Mouse (Mus musculus): ENCODE results near the gene Cd200. TPM values are rescaled to one million over a fixed set of nuclear protein-coding genes. Genes with fewer than 3 reads are reported as not detected.
A peak's percentile ranks its signal among the peaks of the same experiment; 100 is the strongest.
"Not testable (repeated sequence)": the region's sequence is repeated elsewhere in the genome, so short reads cannot be mapped to it uniquely, and the experiment has no call there.

Gene Cd200
- 32.7 and 38.8 TPM in 2 replicates for polyA plus RNA-seq (2015; fragmentation: Nextera tagmentation; extraction: Ambion mirVana)

- Histone ChIP-seq H3K4me2 (ENCODE audit: low read depth, low read length) (peak within 1 kb of the TSS; percentile 62), H3K4me3 (replicated peaks; ENCODE audit: low read length) (peak within 1 kb of the TSS; percentile 66), H3K27me3 (ENCODE audit: control insufficient read depth, insufficient read depth, low read length) (no peaks in the 10 kb centered on the region), H3K9me3 (replicated peaks; ENCODE audit: control insufficient read depth, low read length) (no peaks in the 10 kb centered on the region), H3K36me3 (ENCODE audit: control insufficient read depth, insufficient read depth, low read length) (no peaks in the 10 kb centered on the region), H3K9ac (ENCODE audit: low read length) (peak within 1 kb of the TSS; percentile 80), H3K27ac (ENCODE audit: low read length) (peak within 1 kb of the TSS; percentile 36), H3K4me1 (ENCODE audit: control insufficient read depth, insufficient read depth, low read length) (no peaks in the 10 kb centered on the region; the same call in 1 of the 2 replicates)
- WGBS, result under 1% methylated on average over 28 of the region's 28 CpGs
- ATAC-seq (ENCODE audit: insufficient read depth, low FRiP score), result peak; percentile 92
These were observed at the start of gene Cd200 for GRCm38 (mm10) chr16:45408425-45409063. Gene Cd200, minus strand, starts transcription at chr16:45409053.

DNA sequence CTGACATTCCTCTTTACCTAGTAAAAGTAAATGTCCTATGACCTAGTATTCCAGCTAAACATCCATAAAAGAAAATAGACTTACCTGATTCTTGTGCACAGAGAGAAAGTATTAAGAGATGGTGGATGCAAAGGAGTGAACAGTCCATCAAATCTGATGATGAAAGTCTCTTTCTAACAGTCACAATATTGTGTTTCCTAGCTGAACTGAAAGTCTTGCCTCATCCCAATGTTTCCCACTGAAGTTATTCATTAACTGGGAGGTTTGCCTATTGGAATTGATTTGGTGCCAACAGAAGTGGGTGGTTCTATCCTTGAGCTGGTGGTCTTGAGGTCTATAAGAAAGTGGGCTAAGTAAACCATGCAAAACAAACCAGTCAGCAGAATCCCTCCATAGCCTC is 45.9 kb upstream of the Cd200 start:
- Histone ChIP-seq H3K36me3 (ENCODE audit: control insufficient read depth, insufficient read depth, low read length) (no peaks in the 10 kb centered on the region), H3K27ac (ENCODE audit: low read length) (no peak overlapping the region), H3K4me1 (ENCODE audit: control insufficient read depth, insufficient read depth, low read length) (no peaks in the 10 kb centered on the region), H3K4me3 (replicated peaks; ENCODE audit: low read length) (no peak overlapping the region), H3K9ac (ENCODE audit: low read length) (no peak overlapping the region), H3K27me3 (ENCODE audit: control insufficient read depth, insufficient read depth, low read length) (no peaks in the 10 kb centered on the region), H3K9me3 (replicated peaks; ENCODE audit: control insufficient read depth, low read length) (no peaks in the 10 kb centered on the region), H3K4me2 (ENCODE audit: low read depth, low read length) (no peak overlapping the region)
- no peak for ATAC-seq (ENCODE audit: insufficient read depth, low FRiP score)

- 79% methylated on average over 1 of the region's 1 CpGs for WGBS
- Histone ChIP-seq H3K9ac (ENCODE audit: low read length) (no peak overlapping the region), H3K27me3 (ENCODE audit: control insufficient read depth, insufficient read depth, low read length) (no peaks in the 10 kb centered on the region), H3K4me3 (replicated peaks; ENCODE audit: low read length) (no peak overlapping the region), H3K9me3 (replicated peaks; ENCODE audit: control insufficient read depth, low read length) (no peaks in the 10 kb centered on the region), H3K4me2 (ENCODE audit: low read depth, low read length) (no peak overlapping the region), H3K27ac (ENCODE audit: low read length) (no peak overlapping the region), H3K4me1 (ENCODE audit: control insufficient read depth, insufficient read depth, low read length) (no peaks in the 10 kb centered on the region), H3K36me3 (ENCODE audit: control insufficient read depth, insufficient read depth, low read length) (no peaks in the 10 kb centered on the region)
- no peak for ATAC-seq (ENCODE audit: insufficient read depth, low FRiP score)
These were observed 28.4 kb upstream of the Cd200 start for GRCm38 (mm10) chr16:45437230-45437739.

- Histone ChIP-seq H3K4me2 (ENCODE audit: low read depth, low read length) (no peak overlapping the region), H3K36me3 (ENCODE audit: control insufficient read depth, insufficient read depth, low read length) (no peaks in the 10 kb centered on the region), H3K4me1 (ENCODE audit: control insufficient read depth, insufficient read depth, low read length) (no peaks in the 10 kb centered on the region), H3K9me3 (replicated peaks; ENCODE audit: control insufficient read depth, low read length) (no peaks in the 10 kb centered on the region), H3K4me3 (replicated peaks; ENCODE audit: low read length) (no peak overlapping the region), H3K9ac (ENCODE audit: low read length) (no peak overlapping the region), H3K27ac (ENCODE audit: low read length) (no peak overlapping the region), H3K27me3 (ENCODE audit: control insufficient read depth, insufficient read depth, low read length) (no peaks in the 10 kb centered on the region)
- no peak for ATAC-seq (ENCODE audit: insufficient read depth, low FRiP score)
These were observed 26.7 kb upstream of the Cd200 start for GRCm38 (mm10) chr16:45435591-45435990.

GRCm38 (mm10) chr16:45427651-45428050 is 18.8 kb upstream of the Cd200 start:
- Histone ChIP-seq H3K27me3 (ENCODE audit: control insufficient read depth, insufficient read depth, low read length) (no peaks in the 10 kb centered on the region), H3K4me3 (replicated peaks; ENCODE audit: low read length) (no peak overlapping the region), H3K9ac (ENCODE audit: low read length) (no peak overlapping the region), H3K4me2 (ENCODE audit: low read depth, low read length) (no peak overlapping the region), H3K9me3 (replicated peaks; ENCODE audit: control insufficient read depth, low read length) (no peaks in the 10 kb centered on the region), H3K36me3 (ENCODE audit: control insufficient read depth, insufficient read depth, low read length) (no peaks in the 10 kb centered on the region), H3K27ac (ENCODE audit: low read length) (no peak overlapping the region), H3K4me1 (ENCODE audit: control insufficient read depth, insufficient read depth, low read length) (no peaks in the 10 kb centered on the region)
- WGBS, result 77% methylated on average over 9 of the region's 9 CpGs
- no peak for ATAC-seq (ENCODE audit: insufficient read depth, low FRiP score)

DNA sequence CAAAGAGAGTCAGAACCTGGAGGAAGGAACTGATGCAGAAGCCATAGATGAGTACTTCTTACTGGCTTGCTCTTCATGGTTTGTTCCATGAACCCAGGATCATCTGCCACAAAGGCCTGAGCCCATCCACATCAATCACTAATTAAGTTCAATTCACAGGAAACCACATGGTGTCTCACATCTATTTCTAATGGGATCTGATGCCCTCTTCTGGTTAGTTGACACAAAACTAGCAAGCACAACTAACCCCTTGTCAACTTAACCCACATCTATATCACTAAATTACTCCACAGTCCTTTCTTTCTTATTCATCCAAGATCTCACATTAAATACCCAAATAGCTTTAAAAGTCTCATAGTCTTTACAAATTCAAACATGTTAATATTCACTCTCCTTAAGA is 4.6 kb upstream of the Cd200 start:
- Histone ChIP-seq H3K4me2 (ENCODE audit: low read depth, low read length) (no peak overlapping the region), H3K27me3 (ENCODE audit: control insufficient read depth, insufficient read depth, low read length) (no peaks in the 10 kb centered on the region), H3K4me1 (ENCODE audit: control insufficient read depth, insufficient read depth, low read length) (no peaks in the 10 kb centered on the region; the same call in 1 of the 2 replicates), H3K27ac (ENCODE audit: low read length) (no peak overlapping the region), H3K9ac (ENCODE audit: low read length) (no peak overlapping the region), H3K4me3 (replicated peaks; ENCODE audit: low read length) (no peak overlapping the region), H3K36me3 (ENCODE audit: control insufficient read depth, insufficient read depth, low read length) (no peaks in the 10 kb centered on the region), H3K9me3 (replicated peaks; ENCODE audit: control insufficient read depth, low read length) (no peaks in the 10 kb centered on the region)
- no peak for ATAC-seq (ENCODE audit: insufficient read depth, low FRiP score)

- not testable (repeated sequence) for H3K4me1 ChIP-seq (ENCODE audit: control insufficient read depth, insufficient read depth, low read length); H3K27me3 ChIP-seq (ENCODE audit: control insufficient read depth, insufficient read depth, low read length); H3K36me3 ChIP-seq (ENCODE audit: control insufficient read depth, insufficient read depth, low read length); H3K9me3 ChIP-seq (replicated peaks; ENCODE audit: control insufficient read depth, low read length); H3K27ac ChIP-seq (ENCODE audit: low read length)
- 26% methylated on average over 7 of the region's 7 CpGs for WGBS
- ATAC-seq (ENCODE audit: insufficient read depth, low FRiP score), result peak; percentile 29; the same call in 1 of the 2 replicates
- Histone ChIP-seq H3K4me2 (ENCODE audit: low read depth, low read length) (peak overlapping the region; percentile 62), H3K4me3 (replicated peaks; ENCODE audit: low read length) (peak overlapping the region; percentile 66), H3K9ac (ENCODE audit: low read length) (peak overlapping the region; percentile 80)
These were observed 202 bp upstream of the Cd200 start for GRCm38 (mm10) chr16:45409064-45409446.

DNA sequence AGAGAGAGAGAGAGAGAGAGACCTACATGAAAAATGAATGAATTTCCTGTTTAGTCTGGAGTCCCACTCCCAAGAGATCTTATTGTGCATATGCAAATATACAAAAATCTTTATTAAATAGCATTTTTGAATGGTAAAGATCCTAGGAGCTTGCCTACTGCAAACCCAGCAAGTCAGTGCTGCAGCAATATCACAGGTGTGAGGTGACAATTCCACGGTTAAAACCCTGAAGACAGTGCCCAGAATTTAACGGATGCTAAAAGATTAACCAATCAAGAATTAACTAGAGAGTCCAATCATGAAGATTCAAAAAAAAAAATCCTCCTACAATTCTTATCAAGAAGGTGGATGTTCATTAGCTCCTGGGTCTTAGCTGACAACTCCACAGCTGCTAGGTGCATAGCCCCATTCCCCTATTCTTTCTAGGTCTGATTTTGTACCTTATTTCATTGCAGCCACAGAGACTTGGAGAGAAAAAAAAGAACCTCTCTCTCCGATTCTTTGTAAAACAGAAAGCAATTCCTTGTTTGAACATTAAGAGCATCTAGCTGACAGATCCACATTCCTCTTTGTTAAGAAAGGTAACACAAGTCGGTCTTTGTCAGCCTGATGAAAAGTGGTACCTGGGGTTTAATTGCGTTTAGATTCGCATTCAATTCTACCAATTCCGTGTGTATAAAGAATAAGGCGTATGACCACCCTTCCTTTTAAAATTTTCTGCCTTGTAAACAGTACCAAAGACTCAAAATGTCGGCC is 1.0 kb downstream of the Cd200 start:
- H3K27ac ChIP-seq (ENCODE audit: low read length), result peak overlapping the region; percentile 36; the same call in 1 of the 2 replicates

GRCm38 (mm10) chr16:45407091-45407490 is 1.8 kb downstream of the Cd200 start:
- 80% methylated on average over 5 of the region's 5 CpGs for WGBS
- H3K4me3 ChIP-seq (replicated peaks; ENCODE audit: low read length), result peak overlapping the region; percentile 3; the same call in 1 of the 2 replicates
- no peak overlapping the region for H3K27ac ChIP-seq (ENCODE audit: low read length)
- H3K27me3 ChIP-seq (ENCODE audit: control insufficient read depth, insufficient read depth, low read length), result no peaks in the 10 kb centered on the region
- no peaks in the 10 kb centered on the region; the same call in 1 of the 2 replicates for H3K4me1 ChIP-seq (ENCODE audit: control insufficient read depth, insufficient read depth, low read length)
- H3K36me3 ChIP-seq (ENCODE audit: control insufficient read depth, insufficient read depth, low read length), result no peaks in the 10 kb centered on the region
- no peak for ATAC-seq (ENCODE audit: insufficient read depth, low FRiP score)
- no peak overlapping the region for H3K9ac ChIP-seq (ENCODE audit: low read length)
- H3K4me2 ChIP-seq (ENCODE audit: low read depth, low read length), result no peak overlapping the region
- H3K9me3 ChIP-seq (replicated peaks; ENCODE audit: control insufficient read depth, low read length), result no peaks in the 10 kb centered on the region

More for the DNA sequence above, 1.0 kb downstream of the Cd200 start:
- H3K27me3 ChIP-seq (ENCODE audit: control insufficient read depth, insufficient read depth, low read length), result no peaks in the 10 kb centered on the region
- 32% methylated on average over 9 of the region's 9 CpGs for whole genome bisulfite sequencing
- H3K4me2 ChIP-seq (ENCODE audit: low read depth, low read length), result peak overlapping the region; percentile 62
- H3K9me3 ChIP-seq (replicated peaks; ENCODE audit: control insufficient read depth, low read length), result no peaks in the 10 kb centered on the region
- no peaks in the 10 kb centered on the region for H3K36me3 ChIP-seq (ENCODE audit: control insufficient read depth, insufficient read depth, low read length)
- H3K4me1 ChIP-seq (ENCODE audit: control insufficient read depth, insufficient read depth, low read length), result no peaks in the 10 kb centered on the region; the same call in 1 of the 2 replicates
- peak overlapping the region; percentile 66 for H3K4me3 ChIP-seq (replicated peaks; ENCODE audit: low read length)
- no peak for ATAC-seq (ENCODE audit: insufficient read depth, low FRiP score)
- H3K9ac ChIP-seq (ENCODE audit: low read length), result peak overlapping the region; percentile 80
